Mouse (Mus musculus) testis, postnatal 10 days (tissue): ENCODE data around the gene Epb41l3.

Experiments
- DNase-seq: peaks from one replicate; pipeline ENCODE4 v3.0.0; 2021; ENCODE audit warnings: low spot score

Gene Epb41l3

DNA sequence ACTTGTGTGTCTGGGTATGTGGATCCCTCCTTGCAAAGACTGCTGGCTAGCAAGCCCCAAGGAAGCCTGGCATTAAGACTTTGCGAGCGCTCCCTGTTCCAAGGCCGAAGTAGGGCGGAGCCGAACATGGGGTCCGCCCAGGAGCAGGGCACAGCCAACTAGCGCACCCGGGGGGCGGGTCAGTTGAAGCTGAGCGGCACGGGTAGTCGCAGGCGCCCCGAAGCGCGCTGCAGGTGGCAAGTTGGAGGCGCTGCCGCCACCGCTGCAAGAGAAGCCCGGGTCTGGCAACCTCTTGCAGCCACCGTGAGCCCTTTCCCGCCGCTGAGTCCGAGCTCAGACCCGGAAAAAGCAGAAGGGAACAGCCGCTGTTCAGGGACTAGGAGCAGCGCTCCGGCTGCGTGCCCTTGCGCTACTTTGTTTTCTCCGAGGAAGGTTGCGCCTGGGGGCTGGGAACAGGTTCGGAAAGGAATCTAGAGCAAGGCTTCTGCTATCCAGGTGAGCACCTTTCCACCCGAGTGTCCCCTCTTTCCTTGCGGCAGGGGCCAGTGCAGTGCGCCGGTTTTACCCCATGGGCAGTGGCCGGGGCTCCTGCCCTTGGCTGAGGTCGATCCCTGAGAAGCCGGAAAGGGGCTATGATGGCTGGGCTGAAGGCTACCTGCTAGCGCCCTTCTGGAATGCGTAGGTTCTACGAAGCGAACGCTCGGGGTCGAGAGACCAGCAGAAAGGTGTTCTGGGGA lies at the start of gene Epb41l3:
TSS of gene Epb41l3 (plus strand) at position 183 of the 737 bp plus-strand sequence.
- peak; percentile 90 for DNase-seq

DNA sequence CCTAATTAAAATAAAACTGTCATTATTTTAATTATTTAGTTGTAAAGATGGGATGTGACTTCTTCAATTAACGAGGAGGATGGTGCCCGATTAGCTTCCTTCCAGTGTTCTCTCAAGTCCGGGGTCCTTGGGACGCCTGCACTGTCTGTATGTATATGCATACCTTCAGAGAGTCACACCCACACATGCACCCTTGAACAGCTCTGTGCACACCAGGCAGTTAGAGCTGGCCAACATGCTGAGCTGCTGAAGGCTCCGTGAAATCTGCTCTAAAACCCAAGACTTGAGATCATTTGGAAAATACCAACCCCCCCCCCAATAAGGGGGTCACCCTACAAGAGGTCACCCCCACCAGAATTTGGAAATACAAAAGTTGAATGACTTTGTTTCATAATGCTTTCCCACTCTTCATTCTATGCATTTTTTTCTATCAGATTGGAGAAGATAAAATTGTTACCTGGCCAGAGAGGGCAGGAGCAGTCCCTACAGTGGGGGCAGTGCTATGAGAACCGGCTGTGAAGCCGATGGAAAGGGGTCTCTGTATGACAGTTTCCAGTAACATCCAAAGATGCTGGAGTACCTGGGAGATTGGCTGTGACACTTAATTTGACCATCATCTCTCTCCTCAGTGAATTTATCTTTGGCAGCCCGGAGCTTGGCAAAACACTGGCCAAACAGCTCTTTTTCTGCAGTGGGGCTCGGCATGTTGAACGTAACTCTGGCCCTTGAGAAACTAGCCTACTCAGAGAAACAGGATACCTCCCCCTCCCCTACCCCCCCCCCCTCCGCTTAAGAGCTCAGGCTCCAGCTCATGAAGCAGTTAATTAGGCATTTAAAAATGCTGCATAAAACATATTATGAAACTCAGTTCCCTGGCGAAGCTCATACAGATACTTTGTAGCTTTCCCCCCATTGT lies 36.5 kb upstream of the Epb41l3 start:
- DNase-seq = no peak

- DNase-seq = no peak
These were observed 34.0 kb upstream of the Epb41l3 start for GRCm38 (mm10) chr17:69041516-69041915.

GRCm38 (mm10) chr17:69048826-69049225 lies 26.7 kb upstream of the Epb41l3 start:
- DNase-seq = no peak

DNA sequence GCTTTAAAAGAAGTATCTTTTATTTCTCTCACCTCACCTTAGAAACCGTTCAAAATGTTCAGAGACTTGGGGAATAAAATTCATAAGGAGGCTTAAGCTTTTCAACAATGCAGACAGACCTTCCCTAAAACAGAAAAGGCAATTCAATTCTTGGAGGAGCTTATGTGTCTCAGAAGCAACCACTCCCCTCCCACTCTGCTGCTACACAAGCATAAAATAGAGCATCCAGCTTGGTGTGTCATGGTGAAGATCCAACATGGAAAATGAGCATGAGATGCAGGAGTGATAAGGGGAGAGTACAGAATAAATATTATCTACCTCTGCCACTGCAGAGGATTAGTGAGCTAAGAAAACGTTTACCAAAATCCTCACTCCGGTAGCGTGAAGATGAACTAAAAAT lies 21.5 kb upstream of the Epb41l3 start:
- DNase-seq = no peak

DNA sequence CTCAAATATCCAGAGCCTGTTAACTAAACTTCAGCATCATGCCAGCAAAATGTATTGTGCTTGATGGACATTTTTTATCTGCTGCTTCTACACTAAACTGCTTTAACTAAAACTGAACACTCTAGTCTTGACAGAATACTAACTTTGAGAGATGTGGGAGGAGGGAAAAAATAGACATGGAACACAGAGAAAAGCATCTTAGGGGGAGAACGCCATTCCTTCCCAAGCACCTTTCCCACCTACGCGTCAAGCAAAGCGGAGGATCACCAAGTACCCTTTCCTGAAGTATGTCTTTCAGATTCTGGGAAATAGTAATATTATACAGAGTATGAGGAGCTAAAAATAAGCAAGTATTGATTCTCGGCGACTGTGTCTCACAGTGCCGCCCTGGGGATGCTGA lies 15.7 kb upstream of the Epb41l3 start:
- DNase-seq = no peak

GRCm38 (mm10) chr17:69060388-69060787 lies 15.1 kb upstream of the Epb41l3 start:
- no peak for DNase-seq

DNA sequence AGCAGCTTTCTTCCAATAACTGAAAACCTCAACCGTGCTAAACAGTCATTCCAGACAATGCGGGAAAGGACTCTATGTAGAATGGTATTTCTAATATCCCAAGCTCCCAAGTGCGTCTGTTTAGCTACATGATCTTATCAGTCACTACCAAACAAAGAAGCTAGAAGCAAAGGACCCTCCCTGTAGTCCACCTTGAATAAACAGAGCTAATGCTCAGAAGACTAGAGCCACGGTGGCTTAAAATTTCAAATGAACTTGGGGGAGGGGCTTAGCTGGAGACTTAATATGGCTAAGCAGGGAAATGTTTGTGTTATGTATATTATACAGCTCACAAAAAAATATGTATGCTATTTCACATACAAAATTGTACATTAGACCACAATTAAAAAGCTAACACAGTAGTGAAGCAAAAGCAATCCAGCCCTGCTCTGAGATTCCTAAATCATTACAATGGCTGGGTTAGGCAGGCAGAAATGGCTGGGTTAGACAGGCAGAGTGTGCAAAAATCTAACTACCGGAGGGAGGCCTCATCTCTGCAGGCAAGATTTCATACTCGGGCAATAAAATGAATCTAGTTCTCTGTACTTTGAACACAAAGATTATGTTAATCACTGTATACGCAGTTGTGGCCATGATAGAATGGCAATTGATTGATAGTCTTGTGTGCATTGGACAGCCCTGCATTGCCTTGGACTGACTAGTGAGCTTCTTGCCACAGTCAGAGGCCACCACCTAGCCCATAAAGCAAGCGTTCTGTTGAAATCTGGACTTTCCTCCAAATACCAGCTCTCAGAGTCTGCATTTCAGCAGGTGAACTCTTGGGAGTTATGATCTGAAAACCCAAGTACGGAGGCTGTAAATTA lies 13.4 kb upstream of the Epb41l3 start:
- no peak for DNase-seq

- DNase-seq = no peak
These were observed 7.3 kb upstream of the Epb41l3 start for GRCm38 (mm10) chr17:69067937-69068739.

DNA sequence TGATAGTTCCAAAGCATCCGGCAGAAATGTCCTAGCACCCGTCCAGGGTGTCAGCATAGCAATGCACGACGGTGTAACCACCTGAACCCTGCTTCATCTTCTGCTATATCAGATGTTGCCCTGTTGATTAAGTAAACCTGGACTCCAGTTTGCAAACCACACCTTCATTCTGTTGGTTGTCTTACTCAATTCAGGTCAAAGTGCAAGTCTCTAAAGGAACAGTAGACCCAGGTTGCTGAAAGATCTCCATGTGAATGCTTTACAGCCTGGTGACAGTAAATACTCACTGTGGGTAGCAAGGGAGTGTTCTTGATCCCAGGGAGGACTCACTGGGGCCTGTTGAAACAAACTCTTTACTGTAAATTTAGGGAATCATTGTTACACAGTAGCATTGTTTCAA lies 1.4 kb upstream of the Epb41l3 start:
- no peak for DNase-seq

- DNase-seq = peak; percentile 68
These were observed 749 bp downstream of the Epb41l3 start for GRCm38 (mm10) chr17:69076238-69076625.

DNA sequence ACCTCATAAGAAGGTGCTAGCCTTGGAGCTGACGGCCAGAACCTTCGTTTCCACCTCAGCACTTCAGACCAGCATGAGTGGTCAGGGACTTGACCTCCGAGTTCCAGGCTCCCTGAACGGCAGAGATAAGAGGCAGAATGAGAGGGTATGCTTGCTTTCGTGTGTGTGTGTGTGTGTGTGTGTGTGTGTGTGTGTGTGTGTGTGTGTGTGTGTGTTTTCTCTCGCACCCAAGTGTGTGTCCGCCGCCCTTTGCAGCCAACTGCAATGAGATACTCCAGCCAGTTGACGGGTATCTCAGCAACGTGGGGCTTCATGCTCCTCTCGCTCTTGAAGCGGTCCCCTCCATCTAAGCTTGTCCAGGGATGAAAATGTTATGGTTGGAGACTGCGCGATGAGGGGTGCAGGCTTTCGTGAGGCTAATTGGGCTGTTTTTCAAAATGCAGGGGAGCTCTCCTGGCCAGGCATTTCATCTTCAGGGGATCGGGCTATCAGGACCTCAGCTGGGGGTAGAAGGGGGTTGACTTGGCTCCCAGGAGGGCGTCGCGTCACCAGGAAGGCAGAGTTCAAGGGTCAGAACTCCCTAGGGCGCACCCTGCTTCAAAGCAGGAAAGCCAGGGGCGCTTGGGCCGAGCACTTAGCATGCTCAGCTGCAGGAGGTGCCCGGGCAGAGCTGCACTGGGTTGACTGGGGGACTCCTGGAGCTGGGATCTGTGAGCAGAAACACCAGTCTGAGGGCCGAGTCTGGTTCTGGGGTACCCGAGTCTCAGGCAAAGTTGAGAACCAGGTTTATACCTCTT lies 1.5 kb downstream of the Epb41l3 start:
- peak; percentile 40 for DNase-seq

- no peak for DNase-seq
These were observed 2.0 kb downstream of the Epb41l3 start for GRCm38 (mm10) chr17:69077544-69077920.

DNA sequence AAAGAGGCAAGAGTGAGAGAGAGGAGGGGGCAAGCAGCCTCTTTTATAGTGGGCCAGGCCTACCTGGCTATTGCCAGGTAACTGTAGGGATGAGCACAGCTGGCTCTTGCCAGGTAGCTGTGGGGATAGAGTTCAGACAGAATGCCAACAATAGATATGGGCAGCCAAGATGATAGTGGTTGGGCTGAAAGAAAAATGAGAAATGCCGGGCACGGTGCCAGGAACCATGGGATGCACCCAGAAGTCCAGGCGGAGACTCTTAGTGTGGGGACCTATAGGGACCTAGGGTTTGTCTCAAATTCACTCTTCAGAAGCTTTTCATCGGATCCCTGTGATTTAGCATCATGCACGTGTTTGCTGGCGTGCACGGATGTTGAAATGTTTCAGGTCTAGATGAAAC lies 6.8 kb downstream of the Epb41l3 start:
- peak; percentile 58 for DNase-seq

DNA sequence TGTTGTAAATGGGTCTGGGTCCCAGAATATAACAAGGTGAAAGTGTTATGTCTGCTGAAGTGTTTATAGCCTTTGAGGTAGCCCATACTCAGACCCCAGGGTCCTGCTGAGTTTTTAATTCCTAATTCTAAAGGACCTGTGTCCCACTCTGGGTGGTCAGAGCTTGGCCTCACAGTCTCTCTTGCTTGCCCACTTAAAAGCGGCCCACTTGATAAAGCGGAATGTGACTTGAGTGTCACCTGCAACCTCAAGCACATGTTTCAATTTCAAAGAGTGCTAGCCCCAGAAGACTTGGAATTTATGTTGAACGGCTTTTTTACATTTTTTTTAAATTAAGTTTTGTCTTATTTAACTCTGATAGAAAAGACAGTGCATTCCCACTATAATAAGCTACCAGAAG lies 16.1 kb downstream of the Epb41l3 start:
- no peak for DNase-seq

DNA sequence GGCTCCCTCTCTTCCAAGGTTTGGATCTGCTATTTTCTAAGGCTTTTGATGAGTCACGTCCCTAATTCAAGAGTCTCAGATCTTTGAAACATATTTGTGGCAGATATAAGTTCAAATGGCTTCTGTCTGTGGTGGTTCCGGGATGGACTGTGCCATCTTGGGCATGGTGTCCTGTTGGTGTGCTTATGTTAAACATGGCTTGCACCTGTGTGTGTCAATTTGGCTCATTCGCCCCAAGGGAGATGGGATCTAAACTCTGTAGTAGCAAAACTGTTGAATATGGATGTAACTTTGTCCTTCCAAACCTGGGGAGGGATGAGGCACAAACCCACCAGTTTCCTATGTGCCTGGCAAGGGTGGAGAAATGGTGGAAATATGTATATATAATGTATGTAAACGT lies 21.6 kb downstream of the Epb41l3 start:
- DNase-seq = no peak

DNA sequence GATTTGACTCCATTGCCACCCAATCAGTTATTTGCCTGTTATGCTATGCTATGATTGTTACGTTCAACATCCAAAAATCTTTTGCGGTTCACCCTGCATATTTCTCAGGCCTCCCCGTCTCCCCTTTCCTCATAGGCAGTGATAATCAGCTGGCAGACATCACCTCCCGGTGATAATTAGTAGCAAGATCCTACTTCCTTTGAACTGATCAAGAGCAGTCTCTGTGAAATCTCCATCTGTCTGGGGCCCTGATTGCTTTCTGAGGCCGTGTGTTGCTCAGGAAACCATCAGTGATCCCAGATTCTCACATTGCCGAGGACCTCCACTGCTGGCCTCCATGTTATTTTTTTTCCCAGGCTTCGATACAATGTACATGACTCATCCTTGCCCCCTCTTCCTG lies 22.5 kb downstream of the Epb41l3 start:
- no peak for DNase-seq

DNA sequence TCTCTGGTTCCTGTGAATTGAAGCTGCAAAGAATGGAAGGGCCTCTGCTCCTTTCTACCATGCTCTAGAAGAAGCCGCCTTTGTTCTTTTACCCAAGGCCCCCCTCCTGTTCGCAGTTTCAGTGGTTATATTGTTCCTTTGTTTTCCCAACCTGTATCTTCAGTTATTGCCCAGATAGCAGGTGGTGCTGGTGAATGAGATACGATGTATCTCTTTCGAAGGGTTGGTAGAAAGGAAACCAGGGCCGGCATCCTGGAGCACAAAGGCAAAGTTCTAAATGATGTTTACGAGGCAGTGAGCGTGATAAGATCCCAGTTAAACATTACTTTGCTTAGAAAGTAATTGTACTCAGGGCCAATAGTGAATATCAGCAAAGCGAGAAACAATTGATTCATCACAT lies 27.8 kb downstream of the Epb41l3 start:
- no peak for DNase-seq

GRCm38 (mm10) chr17:69105035-69105798 lies 29.7 kb downstream of the Epb41l3 start:
- no peak for DNase-seq
